Mouse (Mus musculus): ENCODE measurements around the gene Tmem200c. TPM values are rescaled to one million over a fixed set of nuclear protein-coding genes. Genes with fewer than 3 reads are reported as not detected.

Gene Tmem200c
- total RNA-seq, 1 experiment, result 0.36 TPM

GRCm38 (mm10) chr17:68864175-68864574 lies 37.8 kb downstream of the Tmem200c start:
- H3K9me3 ChIP-seq (ENCODE audit: control insufficient read depth, insufficient read depth, low read depth, low read length), result no peaks in the 10 kb centered on the region
- H3K9ac ChIP-seq (ENCODE audit: insufficient read depth, low read depth, low read length, poor library complexity, severe bottlenecking), result no peak overlapping the region
- in situ Hi-C loops (cut with MboI; ENCODE audit: low sequenced_read_pairs in 2 of 2, unreplicated experiment in 2 of 2), result loop anchor here in 1 of 2 experiments (25.0 kb wide), 1 partner anchor 677 kb away; no protein-coding TSS in a partner anchor
- no peak overlapping the region for H3K27ac ChIP-seq (ENCODE audit: insufficient read depth, low read depth, low read length, poor library complexity, severe bottlenecking)
- no peak overlapping the region for H3K4me3 ChIP-seq (ENCODE audit: insufficient read depth in 1 of 2, low read depth in 1 of 2, low read length in 2 of 2, poor library complexity in 1 of 2, severe bottlenecking in 1 of 2)
- DNase-seq (ENCODE audit: low read depth, low spot score), result no peak
- no peak for TF ChIP-seq CHD2 (IDR thresholded peaks at IDR 0.05; ENCODE audit: low read depth, low read length)
- no peak for TF ChIP-seq ZNF384 (IDR thresholded peaks at IDR 0.05; ENCODE audit: low read depth, low read length)
- TF ChIP-seq HCFC1 (IDR thresholded peaks at IDR 0.05; ENCODE audit: borderline replicate concordance, insufficient read depth, low read length), result no peak
- no peak for TF ChIP-seq ZC3H11A (IDR thresholded peaks at IDR 0.05; ENCODE audit: borderline replicate concordance, low read depth, low read length)
- no peak for TF ChIP-seq MAFK (IDR thresholded peaks at IDR 0.05; ENCODE audit: insufficient read depth, low read depth, low read length)
- no peaks in the 10 kb centered on the region for H3K4me1 ChIP-seq (ENCODE audit: control insufficient read depth in 2 of 2, insufficient read depth in 2 of 2, low read length in 2 of 2, poor library complexity in 1 of 2)
- no peaks in the 10 kb centered on the region for H3K36me3 ChIP-seq (ENCODE audit: control insufficient read depth, insufficient read depth, low read length, poor library complexity, severe bottlenecking)

GRCm38 (mm10) chr17:68868439-68868838 lies 42.0 kb downstream of the Tmem200c start:
- Histone ChIP-seq H3K9ac (ENCODE audit: insufficient read depth, low read depth, low read length, poor library complexity, severe bottlenecking) (no peak overlapping the region), H3K27ac (ENCODE audit: insufficient read depth, low read depth, low read length, poor library complexity, severe bottlenecking) (no peak overlapping the region), H3K4me1 (ENCODE audit: control insufficient read depth in 2 of 2, insufficient read depth in 2 of 2, low read length in 2 of 2, poor library complexity in 1 of 2) (no peaks in the 10 kb centered on the region), H3K4me3 (ENCODE audit: insufficient read depth in 1 of 2, low read depth in 1 of 2, low read length in 2 of 2, poor library complexity in 1 of 2, severe bottlenecking in 1 of 2) (no peak overlapping the region), H3K9me3 (ENCODE audit: control insufficient read depth, insufficient read depth, low read depth, low read length) (no peaks in the 10 kb centered on the region), H3K36me3 (ENCODE audit: control insufficient read depth, insufficient read depth, low read length, poor library complexity, severe bottlenecking) (no peaks in the 10 kb centered on the region)
- peak; percentile 6 for DNase-seq (ENCODE audit: low read depth, low spot score)
- in situ Hi-C loops (cut with MboI; ENCODE audit: low sequenced_read_pairs in 2 of 2, unreplicated experiment in 2 of 2), result loop anchor here in 1 of 2 experiments (25.0 kb wide), 1 partner anchor 681 kb away; no protein-coding TSS in a partner anchor
- TF ChIP-seq MAFK (IDR thresholded peaks at IDR 0.05; ENCODE audit: insufficient read depth, low read depth, low read length) (no peak), HCFC1 (IDR thresholded peaks at IDR 0.05; ENCODE audit: borderline replicate concordance, insufficient read depth, low read length) (no peak), ZC3H11A (IDR thresholded peaks at IDR 0.05; ENCODE audit: borderline replicate concordance, low read depth, low read length) (no peak), CHD2 (IDR thresholded peaks at IDR 0.05; ENCODE audit: low read depth, low read length) (no peak)

- no peak for DNase-seq (ENCODE audit: low read depth, low spot score)
- Histone ChIP-seq H3K36me3 (ENCODE audit: control insufficient read depth, insufficient read depth, low read length, poor library complexity, severe bottlenecking) (no peaks in the 10 kb centered on the region), H3K27ac (ENCODE audit: insufficient read depth, low read depth, low read length, poor library complexity, severe bottlenecking) (no peak overlapping the region), H3K9me3 (ENCODE audit: control insufficient read depth, insufficient read depth, low read depth, low read length) (no peaks in the 10 kb centered on the region), H3K4me3 (ENCODE audit: insufficient read depth in 1 of 2, low read depth in 1 of 2, low read length in 2 of 2, poor library complexity in 1 of 2, severe bottlenecking in 1 of 2) (no peak overlapping the region), H3K4me1 (ENCODE audit: control insufficient read depth in 2 of 2, insufficient read depth in 2 of 2, low read length in 2 of 2, poor library complexity in 1 of 2) (no peaks in the 10 kb centered on the region), H3K9ac (ENCODE audit: insufficient read depth, low read depth, low read length, poor library complexity, severe bottlenecking) (no peak overlapping the region)
- no peak for TF ChIP-seq ZNF384 (IDR thresholded peaks at IDR 0.05; ENCODE audit: low read depth, low read length)
- TF ChIP-seq CHD2 (IDR thresholded peaks at IDR 0.05; ENCODE audit: low read depth, low read length), result no peak
- no peak for TF ChIP-seq ZC3H11A (IDR thresholded peaks at IDR 0.05; ENCODE audit: borderline replicate concordance, low read depth, low read length)
- TF ChIP-seq MAFK (IDR thresholded peaks at IDR 0.05; ENCODE audit: insufficient read depth, low read depth, low read length), result no peak
- TF ChIP-seq HCFC1 (IDR thresholded peaks at IDR 0.05; ENCODE audit: borderline replicate concordance, insufficient read depth, low read length), result no peak
- in situ Hi-C loops (cut with MboI; ENCODE audit: low sequenced_read_pairs in 2 of 2, unreplicated experiment in 2 of 2), result loop anchor here in 1 of 2 experiments (25.0 kb wide), 1 partner anchor 687 kb away; no protein-coding TSS in a partner anchor
Observed at GRCm38 (mm10) chr17:68874021-68874420, 47.6 kb downstream of the Tmem200c start.

GRCm38 (mm10) chr17:68875251-68875650 lies 48.8 kb downstream of the Tmem200c start:
- DNase-seq (ENCODE audit: low read depth, low spot score), result no peak
- Histone ChIP-seq H3K9me3 (ENCODE audit: control insufficient read depth, insufficient read depth, low read depth, low read length) (no peaks in the 10 kb centered on the region), H3K36me3 (ENCODE audit: control insufficient read depth, insufficient read depth, low read length, poor library complexity, severe bottlenecking) (no peaks in the 10 kb centered on the region), H3K27ac (ENCODE audit: insufficient read depth, low read depth, low read length, poor library complexity, severe bottlenecking) (no peak overlapping the region), H3K9ac (ENCODE audit: insufficient read depth, low read depth, low read length, poor library complexity, severe bottlenecking) (no peak overlapping the region), H3K4me3 (ENCODE audit: insufficient read depth in 1 of 2, low read depth in 1 of 2, low read length in 2 of 2, poor library complexity in 1 of 2, severe bottlenecking in 1 of 2) (no peak overlapping the region), H3K4me1 (ENCODE audit: control insufficient read depth in 2 of 2, insufficient read depth in 2 of 2, low read length in 2 of 2, poor library complexity in 1 of 2) (no peaks in the 10 kb centered on the region)
- in situ Hi-C loops (cut with MboI; ENCODE audit: low sequenced_read_pairs in 2 of 2, unreplicated experiment in 2 of 2), result no loop called here
- no peak for TF ChIP-seq CHD2 (IDR thresholded peaks at IDR 0.05; ENCODE audit: low read depth, low read length)
- TF ChIP-seq HCFC1 (IDR thresholded peaks at IDR 0.05; ENCODE audit: borderline replicate concordance, insufficient read depth, low read length), result no peak
- TF ChIP-seq MAFK (IDR thresholded peaks at IDR 0.05; ENCODE audit: insufficient read depth, low read depth, low read length), result no peak
- no peak for TF ChIP-seq ZC3H11A (IDR thresholded peaks at IDR 0.05; ENCODE audit: borderline replicate concordance, low read depth, low read length)
- no peak for TF ChIP-seq ZNF384 (IDR thresholded peaks at IDR 0.05; ENCODE audit: low read depth, low read length)

Data from ES-E14 (cell line).